Mouse (Mus musculus): ENCODE data around the gene Vmn1r43. TPM values are rescaled to one million over a fixed set of nuclear protein-coding genes. Genes with fewer than 3 reads are reported as not detected.
"Not testable (repeated sequence)": the region's sequence is repeated elsewhere in the genome, so short reads cannot be mapped to it uniquely, and the experiment has no call there.

The Vmn1r43 gene
- polyA plus RNA-seq (2014; fragmentation: Nextera tagmentation; extraction: Ambion mirVana) = not detected in 2 replicates

- not testable (repeated sequence) for H3K4me1 ChIP-seq (ENCODE audit: control insufficient read depth, insufficient read depth, low read length); H3K9ac ChIP-seq (replicated peaks; ENCODE audit: low read length); H3K9me3 ChIP-seq (ENCODE audit: control insufficient read depth, low read length); ATAC-seq (ENCODE audit: low FRiP score, low TSS enrichment); H3K36me3 ChIP-seq (ENCODE audit: control insufficient read depth, insufficient read depth, low read length); DNase-seq; H3K4me3 ChIP-seq (replicated peaks; ENCODE audit: low read depth, low read length); H3K4me2 ChIP-seq (ENCODE audit: low read length); H3K27me3 ChIP-seq (ENCODE audit: control insufficient read depth, insufficient read depth, low read length); H3K27ac ChIP-seq (replicated peaks; ENCODE audit: low read depth, low read length)
- 78% methylated on average over 3 of the region's 3 CpGs for WGBS
Measured at GRCm38 (mm10) chr6:89876313-89876712, at the start of gene Vmn1r43, which contains the start of gene Vmn1r42. Gene Vmn1r43, minus strand, starts transcription at chr6:89876413. Gene Vmn1r42, minus strand, starts transcription at chr6:89876413.

GRCm38 (mm10) chr6:89883812-89884211, 7.6 kb upstream of the Vmn1r43 start:
- Histone ChIP-seq H3K27me3 (ENCODE audit: control insufficient read depth, insufficient read depth, low read length) (no peaks in the 10 kb centered on the region), H3K4me3 (replicated peaks; ENCODE audit: low read depth, low read length) (no peak overlapping the region), H3K4me2 (ENCODE audit: low read length) (no peak overlapping the region), H3K36me3 (ENCODE audit: control insufficient read depth, insufficient read depth, low read length) (no peaks in the 10 kb centered on the region), H3K9me3 (ENCODE audit: control insufficient read depth, low read length) (no peaks in the 10 kb centered on the region), H3K27ac (replicated peaks; ENCODE audit: low read depth, low read length) (no peak overlapping the region), H3K4me1 (ENCODE audit: control insufficient read depth, insufficient read depth, low read length) (no peaks in the 10 kb centered on the region), H3K9ac (replicated peaks; ENCODE audit: low read length) (no peak overlapping the region)
- peak; percentile 2 for DNase-seq
- WGBS = 56% methylated on average over 2 of the region's 2 CpGs
- no peak for ATAC-seq (ENCODE audit: low FRiP score, low TSS enrichment)

GRCm38 (mm10) chr6:89883360-89883759, 7.1 kb upstream of the Vmn1r43 start, which contains the start of gene Vmn1r44:
Gene Vmn1r44, plus strand, starts transcription at chr6:89883660.
- DNase-seq (no peak), ATAC-seq (ENCODE audit: low FRiP score, low TSS enrichment) (no peak)
- 76% methylated on average over 1 of the region's 1 CpGs for WGBS

GRCm38 (mm10) chr6:89880867-89881266, 4.7 kb upstream of the Vmn1r43 start:
- no peak overlapping the region for H3K4me3 ChIP-seq (replicated peaks; ENCODE audit: low read depth, low read length)
- no peak overlapping the region for H3K9ac ChIP-seq (replicated peaks; ENCODE audit: low read length)
- ATAC-seq (ENCODE audit: low FRiP score, low TSS enrichment) (no peak), DNase-seq (no peak)
- no peaks in the 10 kb centered on the region for H3K4me1 ChIP-seq (ENCODE audit: control insufficient read depth, insufficient read depth, low read length)
- H3K9me3 ChIP-seq (ENCODE audit: control insufficient read depth, low read length) = no peaks in the 10 kb centered on the region
- no peak overlapping the region for H3K4me2 ChIP-seq (ENCODE audit: low read length)
- no peaks in the 10 kb centered on the region for H3K36me3 ChIP-seq (ENCODE audit: control insufficient read depth, insufficient read depth, low read length)
- H3K27ac ChIP-seq (replicated peaks; ENCODE audit: low read depth, low read length) = no peak overlapping the region
- H3K27me3 ChIP-seq (ENCODE audit: control insufficient read depth, insufficient read depth, low read length) = no peaks in the 10 kb centered on the region

More at GRCm38 (mm10) chr6:89883360-89883759, 7.1 kb upstream of the Vmn1r43 start, which contains the start of gene Vmn1r44:
- Histone ChIP-seq H3K27ac (replicated peaks; ENCODE audit: low read depth, low read length) (no peak within 1 kb of the TSS), H3K9me3 (ENCODE audit: control insufficient read depth, low read length) (no peaks in the 10 kb centered on the region), H3K4me1 (ENCODE audit: control insufficient read depth, insufficient read depth, low read length) (no peaks in the 10 kb centered on the region), H3K4me2 (ENCODE audit: low read length) (no peak within 1 kb of the TSS), H3K36me3 (ENCODE audit: control insufficient read depth, insufficient read depth, low read length) (no peaks in the 10 kb centered on the region), H3K4me3 (replicated peaks; ENCODE audit: low read depth, low read length) (no peak within 1 kb of the TSS), H3K27me3 (ENCODE audit: control insufficient read depth, insufficient read depth, low read length) (no peaks in the 10 kb centered on the region), H3K9ac (replicated peaks; ENCODE audit: low read length) (no peak within 1 kb of the TSS)

- 83% methylated on average over 2 of the region's 2 CpGs for WGBS
- H3K9ac ChIP-seq (replicated peaks; ENCODE audit: low read length) = no peak overlapping the region
Measured at GRCm38 (mm10) chr6:89876963-89877362, 750 bp upstream of the Vmn1r43 start.

GRCm38 (mm10) chr6:89867976-89868375, 8.2 kb downstream of the Vmn1r43 start:
- H3K4me3 ChIP-seq (replicated peaks; ENCODE audit: low read depth, low read length) = no peak overlapping the region
- no peak overlapping the region for H3K9ac ChIP-seq (replicated peaks; ENCODE audit: low read length)
- no peaks in the 10 kb centered on the region for H3K27me3 ChIP-seq (ENCODE audit: control insufficient read depth, insufficient read depth, low read length)
- H3K9me3 ChIP-seq (ENCODE audit: control insufficient read depth, low read length) = peaks cover 21% of the 10 kb centered on the region
- 82% methylated on average over 2 of the region's 2 CpGs for WGBS
- no peak overlapping the region for H3K4me2 ChIP-seq (ENCODE audit: low read length)
- H3K36me3 ChIP-seq (ENCODE audit: control insufficient read depth, insufficient read depth, low read length) = no peaks in the 10 kb centered on the region
- DNase-seq = no peak
- no peaks in the 10 kb centered on the region for H3K4me1 ChIP-seq (ENCODE audit: control insufficient read depth, insufficient read depth, low read length)
- no peak for ATAC-seq (ENCODE audit: low FRiP score, low TSS enrichment)
- H3K27ac ChIP-seq (replicated peaks; ENCODE audit: low read depth, low read length) = no peak overlapping the region

More at GRCm38 (mm10) chr6:89876963-89877362, 750 bp upstream of the Vmn1r43 start:
- Histone ChIP-seq H3K4me3 (replicated peaks; ENCODE audit: low read depth, low read length) (no peak overlapping the region), H3K27me3 (ENCODE audit: control insufficient read depth, insufficient read depth, low read length) (no peaks in the 10 kb centered on the region), H3K4me2 (ENCODE audit: low read length) (no peak overlapping the region), H3K4me1 (ENCODE audit: control insufficient read depth, insufficient read depth, low read length) (no peaks in the 10 kb centered on the region), H3K9me3 (ENCODE audit: control insufficient read depth, low read length) (no peaks in the 10 kb centered on the region), H3K36me3 (ENCODE audit: control insufficient read depth, insufficient read depth, low read length) (no peaks in the 10 kb centered on the region), H3K27ac (replicated peaks; ENCODE audit: low read depth, low read length) (no peak overlapping the region)
- DNase-seq = no peak
- no peak for ATAC-seq (ENCODE audit: low FRiP score, low TSS enrichment)

- H3K4me1 ChIP-seq (ENCODE audit: control insufficient read depth, insufficient read depth, low read length) = no peaks in the 10 kb centered on the region
- no peak overlapping the region for H3K4me2 ChIP-seq (ENCODE audit: low read length)
- WGBS = 94% methylated on average over 2 of the region's 2 CpGs
- no peaks in the 10 kb centered on the region for H3K36me3 ChIP-seq (ENCODE audit: control insufficient read depth, insufficient read depth, low read length)
- ATAC-seq (ENCODE audit: low FRiP score, low TSS enrichment) = no peak
- no peak overlapping the region for H3K27ac ChIP-seq (replicated peaks; ENCODE audit: low read depth, low read length)
- H3K9me3 ChIP-seq (ENCODE audit: control insufficient read depth, low read length) = peaks cover 21% of the 10 kb centered on the region
- no peak overlapping the region for H3K4me3 ChIP-seq (replicated peaks; ENCODE audit: low read depth, low read length)
- H3K9ac ChIP-seq (replicated peaks; ENCODE audit: low read length) = no peak overlapping the region
- no peaks in the 10 kb centered on the region for H3K27me3 ChIP-seq (ENCODE audit: control insufficient read depth, insufficient read depth, low read length)
- DNase-seq = no peak
Measured at GRCm38 (mm10) chr6:89867276-89867675, 8.9 kb downstream of the Vmn1r43 start.

GRCm38 (mm10) chr6:89863792-89864191, 12.4 kb downstream of the Vmn1r43 start:
- no peaks in the 10 kb centered on the region for H3K36me3 ChIP-seq (ENCODE audit: control insufficient read depth, insufficient read depth, low read length)
- no peak overlapping the region for H3K27ac ChIP-seq (replicated peaks; ENCODE audit: low read depth, low read length)
- no peak overlapping the region for H3K9ac ChIP-seq (replicated peaks; ENCODE audit: low read length)
- ATAC-seq (ENCODE audit: low FRiP score, low TSS enrichment) = no peak
- WGBS = 76% methylated on average over 4 of the region's 4 CpGs
- H3K4me1 ChIP-seq (ENCODE audit: control insufficient read depth, insufficient read depth, low read length) = no peaks in the 10 kb centered on the region
- no peak for DNase-seq
- no peak overlapping the region for H3K4me3 ChIP-seq (replicated peaks; ENCODE audit: low read depth, low read length)
- no peaks in the 10 kb centered on the region for H3K27me3 ChIP-seq (ENCODE audit: control insufficient read depth, insufficient read depth, low read length)
- peaks cover 41% of the 10 kb centered on the region for H3K9me3 ChIP-seq (ENCODE audit: control insufficient read depth, low read length)
- H3K4me2 ChIP-seq (ENCODE audit: low read length) = no peak overlapping the region

- H3K4me3 ChIP-seq (replicated peaks; ENCODE audit: low read depth, low read length) = no peak overlapping the region
- H3K36me3 ChIP-seq (ENCODE audit: control insufficient read depth, insufficient read depth, low read length) = no peaks in the 10 kb centered on the region
- no peaks in the 10 kb centered on the region for H3K27me3 ChIP-seq (ENCODE audit: control insufficient read depth, insufficient read depth, low read length)
- WGBS = 88% methylated on average over 2 of the region's 2 CpGs
- DNase-seq = no peak
- no peak overlapping the region for H3K27ac ChIP-seq (replicated peaks; ENCODE audit: low read depth, low read length)
- H3K4me2 ChIP-seq (ENCODE audit: low read length) = no peak overlapping the region
- no peaks in the 10 kb centered on the region for H3K4me1 ChIP-seq (ENCODE audit: control insufficient read depth, insufficient read depth, low read length)
- no peak for ATAC-seq (ENCODE audit: low FRiP score, low TSS enrichment)
- H3K9me3 ChIP-seq (ENCODE audit: control insufficient read depth, low read length) = peaks cover 28% of the 10 kb centered on the region; the same call in 1 of the 2 replicates
- H3K9ac ChIP-seq (replicated peaks; ENCODE audit: low read length) = no peak overlapping the region
Measured at GRCm38 (mm10) chr6:89859839-89860238, 16.4 kb downstream of the Vmn1r43 start.
